Mouse (Mus musculus) heart, postnatal 0 days (tissue): ENCODE measurements around the gene Kbtbd12. TPM values are rescaled to one million over a fixed set of nuclear protein-coding genes. Genes with fewer than 3 reads are reported as not detected.
A peak's percentile ranks its signal among the peaks of the same experiment; 100 is the strongest.

Experiments
- ATAC-seq: fragments of 200-750 bp; cut with Nextera tagmentation; 2 replicates; pipeline ENCODE4 v1.8.0; 2017; ENCODE audit warnings: low read depth, moderate number of reproducible peaks, moderate library complexity; ENCODE audit not compliant: insufficient read depth
- DNase-seq: peaks from one replicate; pipeline ENCODE4 v3.0.0-alpha.2; 2016; ENCODE audit warnings: low spot score
- H3K27ac ChIP-seq: fragments of 300-500 bp; sonication (generic); 2 replicates; pipeline ENCODE4 v1.5.1; 2014; ENCODE audit warnings: low read depth, mild to moderate bottlenecking
- H3K27me3 ChIP-seq: fragments of 300-500 bp; sonication (generic); 2 replicates; pipeline ENCODE4 v1.6.1; 2014; ENCODE audit warnings: low read length, mixed read lengths; ENCODE audit not compliant: control insufficient read depth, insufficient read depth
- H3K36me3 ChIP-seq: fragments of 300-500 bp; sonication (generic); replicated peaks from 2 replicates; pipeline ENCODE4 v1.6.1; 2014; ENCODE audit warnings: low read length, mixed read lengths; ENCODE audit not compliant: control insufficient read depth, insufficient read depth
- H3K4me1 ChIP-seq: fragments of 300-500 bp; sonication (generic); 2 replicates; pipeline ENCODE4 v1.6.1; 2014; ENCODE audit warnings: antibody characterized with exemption; ENCODE audit not compliant: control insufficient read depth, insufficient read depth
- H3K4me2 ChIP-seq: fragments of 300-500 bp; sonication (generic); 2 replicates; pipeline ENCODE4 v1.6.1; 2014; ENCODE audit warnings: low read depth, mild to moderate bottlenecking, low read length, moderate library complexity
- H3K4me3 ChIP-seq: fragments of 300-500 bp; sonication (generic); 2 replicates; pipeline ENCODE4 v1.5.1; 2014; ENCODE audit warnings: low read depth, low read length
- H3K9ac ChIP-seq: fragments of 300-500 bp; sonication (generic); replicated peaks from 2 replicates; pipeline ENCODE4 v1.6.1; 2014; ENCODE audit warnings: low read depth, low read length, mixed read lengths
- H3K9me3 ChIP-seq: fragments of 300-500 bp; sonication (generic); replicated peaks from 2 replicates; pipeline ENCODE4 v1.6.1; 2016; ENCODE audit warnings: low read length; ENCODE audit not compliant: control insufficient read depth
- CTCF ChIP-seq: IDR thresholded peaks from 2 replicates; pipeline ENCODE4 v1.5.1; 2016; ENCODE audit warnings: antibody characterized with exemption, control low read depth, low read depth
- EP300 ChIP-seq: IDR thresholded peaks from 2 replicates; pipeline ENCODE4 v1.6.1; 2016; ENCODE audit warnings: antibody characterized with exemption, low read depth
- WGBS: fragments of 180-500 bp; shearing (Covaris S2); extraction: QIAGEN DNeasy Blood & Tissue Kit; methylation state at CpG from one replicate; pipeline ENCODE4 v1.1.7; 2014; 5-methylcytosine and 5-hydroxymethylcytosine counted together
- polyA plus RNA-seq: library from polyadenylated mRNA; unstranded; fragments of >200 nt; fragmentation: Nextera tagmentation; extraction: Ambion mirVana; gene quantifications from 2 replicates; pipeline ENCODE4 v1.2.1, GENCODE M21; 2015
- total RNA-seq: library from RNA; depleted of rRNA; stranded (reverse); fragments of >200 nt; gene quantifications from 2 replicates; pipeline ENCODE4 v1.2.3, GENCODE M21; 2014; ENCODE audit warnings: low replicate concordance

The Kbtbd12 gene
- total and polyA plus RNA-seq, 2 experiments from 2014 or later, result 46.4 to 52.1 TPM

GRCm38 (mm10) chr6:88626912-88627311 lies 10.8 kb downstream of the Kbtbd12 start:
- ATAC-seq (peak; percentile 6), DNase-seq (no peak)
- H3K4me2 ChIP-seq, result peak overlapping the region; percentile 57
- peaks cover 8% of the 10 kb centered on the region for H3K4me1 ChIP-seq
- no peak for TF ChIP-seq EP300
- TF ChIP-seq CTCF, result no peak
- no peaks in the 10 kb centered on the region for H3K9me3 ChIP-seq
- peak overlapping the region; percentile 89 for H3K27ac ChIP-seq
- peak overlapping the region; percentile 47 for H3K4me3 ChIP-seq
- WGBS, result 16% methylated on average over 11 of the region's 11 CpGs
- H3K27me3 ChIP-seq, result no peaks in the 10 kb centered on the region
- H3K9ac ChIP-seq, result peak overlapping the region; percentile 68
- H3K36me3 ChIP-seq, result no peaks in the 10 kb centered on the region

DNA sequence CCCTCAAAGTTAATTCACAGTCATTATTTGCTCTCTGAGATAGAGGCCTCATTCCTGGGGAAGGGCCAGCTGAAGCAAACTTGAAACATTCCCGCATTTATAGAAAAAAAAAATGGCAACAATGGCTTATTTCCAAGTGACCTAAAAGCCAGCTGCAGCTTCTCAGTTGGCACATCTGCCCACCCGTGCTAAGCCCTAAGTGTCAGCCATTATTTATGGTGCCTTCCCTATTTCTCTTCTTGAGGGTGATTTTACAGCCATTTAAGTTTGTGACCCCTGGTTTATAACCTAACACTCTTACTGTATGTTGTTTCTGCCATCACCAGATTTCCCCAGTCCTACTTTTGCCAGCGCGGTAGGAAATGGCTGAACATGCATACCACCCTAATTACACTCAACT lies 11.3 kb downstream of the Kbtbd12 start:
- H3K9ac ChIP-seq, result peak overlapping the region; percentile 68
- H3K27me3 ChIP-seq, result no peaks in the 10 kb centered on the region
- no peaks in the 10 kb centered on the region for H3K36me3 ChIP-seq
- ATAC-seq (no peak), DNase-seq (peak; percentile 20)
- peak overlapping the region; percentile 47 for H3K4me3 ChIP-seq
- H3K9me3 ChIP-seq, result no peaks in the 10 kb centered on the region
- H3K4me2 ChIP-seq, result peak overlapping the region; percentile 57
- H3K27ac ChIP-seq, result peak overlapping the region; percentile 89
- peaks cover 8% of the 10 kb centered on the region for H3K4me1 ChIP-seq
- WGBS, result 45% methylated on average over 4 of the region's 4 CpGs
- no peak for TF ChIP-seq EP300
- TF ChIP-seq CTCF, result no peak

DNA sequence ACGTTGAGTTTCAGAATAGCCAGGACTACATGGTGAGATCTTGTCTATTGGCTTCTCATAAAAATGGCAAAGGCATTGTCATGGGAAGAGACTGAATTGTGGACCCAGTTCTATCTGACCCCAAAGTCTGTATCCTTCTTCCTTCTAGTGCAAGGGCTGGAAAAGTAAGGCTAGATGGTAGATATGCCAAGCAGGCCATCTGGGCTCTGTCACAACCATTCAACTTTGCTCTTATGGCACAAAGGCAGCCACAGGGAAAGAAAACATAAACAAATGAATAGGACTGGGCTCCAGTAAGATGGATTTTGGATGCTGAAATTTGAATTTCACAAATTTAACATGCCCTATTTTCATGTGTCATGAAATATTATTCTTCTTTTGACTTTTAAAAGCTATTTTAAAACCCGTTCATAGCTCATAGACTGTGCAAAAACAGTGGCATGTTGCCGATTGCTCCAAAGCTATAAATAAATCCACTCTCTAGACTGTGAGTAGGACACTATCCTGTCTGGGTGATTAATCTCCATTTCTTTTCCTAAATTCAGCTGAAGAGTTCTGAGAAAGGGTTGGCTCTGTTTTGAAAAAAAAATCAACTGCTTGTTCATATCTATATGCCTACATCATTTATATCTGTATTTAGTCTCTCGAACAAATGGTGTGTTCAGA lies 15.8 kb downstream of the Kbtbd12 start:
- no peak for TF ChIP-seq EP300
- TF ChIP-seq CTCF, result no peak
- peaks cover 5% of the 10 kb centered on the region for H3K36me3 ChIP-seq
- peak overlapping the region; percentile 79 for H3K27ac ChIP-seq
- H3K4me2 ChIP-seq, result peak overlapping the region; percentile 26; the same call in 1 of the 2 replicates
- ATAC-seq, result peak; percentile 58; the same call in 1 of the 2 replicates
- H3K27me3 ChIP-seq, result no peaks in the 10 kb centered on the region
- no peak overlapping the region for H3K4me3 ChIP-seq
- peak; percentile 62 for DNase-seq
- 38% methylated on average over 4 of the region's 4 CpGs for WGBS
- H3K4me1 ChIP-seq, result peaks cover 8% of the 10 kb centered on the region
- H3K9me3 ChIP-seq, result no peaks in the 10 kb centered on the region
- H3K9ac ChIP-seq, result no peak overlapping the region

DNA sequence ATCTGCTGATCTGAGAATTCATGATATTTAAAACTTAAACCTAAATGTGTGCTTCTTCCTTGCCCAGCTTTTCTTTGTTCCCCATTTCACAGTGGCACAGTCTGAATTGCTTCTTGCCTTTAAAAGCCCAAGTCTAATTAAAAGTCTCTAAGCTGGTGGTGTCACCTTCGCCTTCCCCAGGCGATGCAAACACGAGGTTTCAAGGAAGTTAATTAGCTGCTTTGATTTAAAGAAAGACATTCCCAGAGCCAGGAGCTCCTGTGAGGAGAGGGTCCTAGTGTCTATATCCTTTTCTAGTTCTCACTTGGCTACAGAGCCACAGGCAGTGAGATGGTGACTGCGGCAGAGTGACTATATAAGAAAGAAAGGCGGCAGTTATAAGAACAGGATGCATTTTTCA lies 18.2 kb downstream of the Kbtbd12 start:
- no peaks in the 10 kb centered on the region for H3K4me1 ChIP-seq
- TF ChIP-seq EP300, result no peak
- TF ChIP-seq CTCF, result no peak
- no peaks in the 10 kb centered on the region for H3K9me3 ChIP-seq
- H3K36me3 ChIP-seq, result peaks cover 10% of the 10 kb centered on the region
- no peak overlapping the region for H3K9ac ChIP-seq
- no peak overlapping the region for H3K4me2 ChIP-seq
- no peak overlapping the region for H3K27ac ChIP-seq
- ATAC-seq (no peak), DNase-seq (no peak)
- H3K27me3 ChIP-seq, result no peaks in the 10 kb centered on the region
- no peak overlapping the region for H3K4me3 ChIP-seq
- 68% methylated on average over 5 of the region's 5 CpGs for WGBS

GRCm38 (mm10) chr6:88615352-88615751 lies 22.4 kb downstream of the Kbtbd12 start:
- no peak overlapping the region for H3K4me3 ChIP-seq
- 69% methylated on average over 2 of the region's 2 CpGs for WGBS
- no peak overlapping the region for H3K4me2 ChIP-seq
- no peak overlapping the region for H3K27ac ChIP-seq
- no peaks in the 10 kb centered on the region for H3K9me3 ChIP-seq
- H3K4me1 ChIP-seq, result 0 out of 2 replicates have a peak, but pooled peaks cover 5% of the 10 kb centered on the region
- H3K9ac ChIP-seq, result no peak overlapping the region
- ATAC-seq (no peak), DNase-seq (no peak)
- TF ChIP-seq CTCF, result no peak
- peaks cover 23% of the 10 kb centered on the region for H3K36me3 ChIP-seq
- no peaks in the 10 kb centered on the region for H3K27me3 ChIP-seq

- no peak overlapping the region for H3K9ac ChIP-seq
- no peak for TF ChIP-seq EP300
- TF ChIP-seq CTCF, result no peak
- DNase-seq (no peak), ATAC-seq (no peak)
- no peaks in the 10 kb centered on the region for H3K9me3 ChIP-seq
- no peak overlapping the region for H3K27ac ChIP-seq
- no peak overlapping the region for H3K4me2 ChIP-seq
- H3K4me3 ChIP-seq, result no peak overlapping the region
- 50% methylated on average over 2 of the region's 2 CpGs for WGBS
- H3K4me1 ChIP-seq, result 0 out of 2 replicates have a peak, but pooled peaks cover 6% of the 10 kb centered on the region
- H3K36me3 ChIP-seq, result no peaks in the 10 kb centered on the region
- H3K27me3 ChIP-seq, result no peaks in the 10 kb centered on the region
These were observed 31.3 kb downstream of the Kbtbd12 start for GRCm38 (mm10) chr6:88606417-88606816.
